Mouse (Mus musculus): Measurements from ENCODE around the gene Spef1. TPM values are rescaled to one million over a fixed set of nuclear protein-coding genes. Genes with fewer than 3 reads are reported as not detected.

Gene Spef1
- polyA plus RNA-seq, 1 experiment from 2014 or later, result 2.4 TPM

DNA sequence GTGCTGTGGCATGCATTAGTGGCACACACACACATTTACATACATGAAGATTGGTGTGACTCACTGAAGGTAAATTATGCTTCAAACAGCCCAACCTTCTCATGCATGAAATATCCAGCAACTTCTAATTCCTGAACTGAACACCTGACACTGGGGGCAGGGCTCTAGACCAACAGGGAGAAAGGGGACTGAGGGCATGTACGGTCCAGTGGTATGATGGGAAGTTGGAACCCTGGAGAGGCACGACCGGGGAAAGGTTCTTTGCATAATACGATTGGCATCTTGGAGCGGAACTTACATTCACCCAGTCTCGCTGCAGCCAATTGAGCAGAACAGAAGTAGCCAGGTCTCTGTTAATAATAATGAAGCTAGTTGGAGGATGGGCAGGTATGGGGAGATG is 38.1 kb upstream of the Spef1 start:
- no peaks in the 10 kb centered on the region; the same call in 1 of the 2 replicates for H3K9me3 ChIP-seq (ENCODE audit: control insufficient read depth, low read length)
- H3K4me1 ChIP-seq (ENCODE audit: control insufficient read depth in 2 of 2, insufficient read depth in 2 of 2, low read length in 2 of 2), result peaks cover 2 to 9% of the 10 kb centered on the region in 2 experiments; a peak in 1 of 4 replicates
- WGBS, result 75% methylated on average over 6 of the region's 6 CpGs
- no peak overlapping the region for H3K4me2 ChIP-seq (ENCODE audit: low read length)
- H3K36me3 ChIP-seq (ENCODE audit: control insufficient read depth, insufficient read depth, low read length), result no peaks in the 10 kb centered on the region
- ATAC-seq (ENCODE audit: insufficient number of reproducible peaks, insufficient read depth, low FRiP score, low read depth), result no peak
- H3K9ac ChIP-seq (ENCODE audit: low read length), result no peak overlapping the region
- no peak overlapping the region for H3K4me3 ChIP-seq (ENCODE audit: control insufficient read depth in 1 of 2, insufficient read depth in 1 of 2, low read depth in 1 of 2, low read length in 2 of 2)
- no peak overlapping the region for H3K27ac ChIP-seq (replicated peaks in 1 of 2; ENCODE audit: control insufficient read depth in 1 of 2, insufficient read depth in 1 of 2, low read depth in 2 of 2, low read length in 2 of 2)
- no peaks in the 10 kb centered on the region for H3K27me3 ChIP-seq (ENCODE audit: control insufficient read depth, insufficient read depth, low read length)

DNA sequence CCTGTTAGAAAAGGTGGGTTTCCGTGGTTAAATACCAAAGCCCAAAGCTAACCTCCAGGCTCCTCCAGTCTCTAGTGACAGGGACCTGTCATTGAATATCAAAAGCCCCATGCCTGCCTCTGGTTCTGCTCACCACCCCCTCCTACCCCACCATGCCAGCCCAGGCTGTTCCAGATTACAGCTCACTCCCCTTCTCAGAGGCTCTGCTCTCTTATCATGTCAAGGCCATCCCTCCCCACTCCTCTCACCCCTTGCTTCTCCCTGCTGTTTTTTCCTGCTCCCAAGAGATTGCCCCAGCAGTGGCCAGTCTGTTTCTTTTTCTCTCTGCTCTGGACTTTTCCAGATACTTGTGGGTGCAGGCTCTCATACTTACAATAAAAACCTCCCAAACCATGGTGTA is 36.5 kb upstream of the Spef1 start:
- Histone ChIP-seq H3K36me3 (ENCODE audit: control insufficient read depth, insufficient read depth, low read length) (no peaks in the 10 kb centered on the region), H3K4me1 (ENCODE audit: control insufficient read depth in 2 of 2, insufficient read depth in 2 of 2, low read length in 2 of 2) (peaks cover 2 to 9% of the 10 kb centered on the region in 2 experiments; a peak in 1 of 4 replicates), H3K27me3 (ENCODE audit: control insufficient read depth, insufficient read depth, low read length) (no peaks in the 10 kb centered on the region), H3K9ac (ENCODE audit: low read length) (no peak overlapping the region), H3K27ac (replicated peaks in 1 of 2; ENCODE audit: control insufficient read depth in 1 of 2, insufficient read depth in 1 of 2, low read depth in 2 of 2, low read length in 2 of 2) (no peak overlapping the region), H3K4me2 (ENCODE audit: low read length) (no peak overlapping the region), H3K4me3 (ENCODE audit: control insufficient read depth in 1 of 2, insufficient read depth in 1 of 2, low read depth in 1 of 2, low read length in 2 of 2) (no peak overlapping the region), H3K9me3 (ENCODE audit: control insufficient read depth, low read length) (no peaks in the 10 kb centered on the region; the same call in 1 of the 2 replicates)
- 60% methylated on average over 1 of the region's 1 CpGs for WGBS
- ATAC-seq (ENCODE audit: insufficient number of reproducible peaks, insufficient read depth, low FRiP score, low read depth), result no peak

DNA sequence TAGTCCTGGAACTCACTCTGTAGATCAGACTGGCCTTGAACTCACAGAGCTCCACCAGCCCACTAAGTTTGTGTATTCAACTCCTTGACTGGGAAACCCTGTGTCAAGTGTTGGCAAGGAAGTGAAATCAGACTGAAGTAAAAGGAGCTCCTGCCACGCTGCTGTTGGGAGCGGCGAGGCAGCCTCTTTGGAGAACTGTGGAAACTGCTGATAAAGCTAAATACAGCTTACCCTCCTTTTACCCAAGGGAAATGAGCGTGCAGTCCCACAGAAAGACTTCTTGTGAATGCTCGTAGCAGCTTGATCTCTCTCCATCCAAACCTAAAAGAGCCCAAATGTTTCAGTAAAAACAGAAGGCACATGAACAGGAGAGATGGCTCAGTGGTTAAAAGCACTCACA is 35.5 kb upstream of the Spef1 start:
- no peak for ATAC-seq (ENCODE audit: insufficient number of reproducible peaks, insufficient read depth, low FRiP score, low read depth)
- Histone ChIP-seq H3K36me3 (ENCODE audit: control insufficient read depth, insufficient read depth, low read length) (no peaks in the 10 kb centered on the region), H3K27me3 (ENCODE audit: control insufficient read depth, insufficient read depth, low read length) (no peaks in the 10 kb centered on the region), H3K4me3 (ENCODE audit: control insufficient read depth in 1 of 2, insufficient read depth in 1 of 2, low read depth in 1 of 2, low read length in 2 of 2) (no peak overlapping the region), H3K9ac (ENCODE audit: low read length) (no peak overlapping the region), H3K27ac (replicated peaks in 1 of 2; ENCODE audit: control insufficient read depth in 1 of 2, insufficient read depth in 1 of 2, low read depth in 2 of 2, low read length in 2 of 2) (no peak overlapping the region), H3K4me2 (ENCODE audit: low read length) (no peak overlapping the region), H3K4me1 (ENCODE audit: control insufficient read depth in 2 of 2, insufficient read depth in 2 of 2, low read length in 2 of 2) (peaks cover 2 to 9% of the 10 kb centered on the region in 2 experiments; a peak in 1 of 4 replicates), H3K9me3 (ENCODE audit: control insufficient read depth, low read length) (no peaks in the 10 kb centered on the region; the same call in 1 of the 2 replicates)
- 15% methylated on average over 5 of the region's 5 CpGs for WGBS

DNA sequence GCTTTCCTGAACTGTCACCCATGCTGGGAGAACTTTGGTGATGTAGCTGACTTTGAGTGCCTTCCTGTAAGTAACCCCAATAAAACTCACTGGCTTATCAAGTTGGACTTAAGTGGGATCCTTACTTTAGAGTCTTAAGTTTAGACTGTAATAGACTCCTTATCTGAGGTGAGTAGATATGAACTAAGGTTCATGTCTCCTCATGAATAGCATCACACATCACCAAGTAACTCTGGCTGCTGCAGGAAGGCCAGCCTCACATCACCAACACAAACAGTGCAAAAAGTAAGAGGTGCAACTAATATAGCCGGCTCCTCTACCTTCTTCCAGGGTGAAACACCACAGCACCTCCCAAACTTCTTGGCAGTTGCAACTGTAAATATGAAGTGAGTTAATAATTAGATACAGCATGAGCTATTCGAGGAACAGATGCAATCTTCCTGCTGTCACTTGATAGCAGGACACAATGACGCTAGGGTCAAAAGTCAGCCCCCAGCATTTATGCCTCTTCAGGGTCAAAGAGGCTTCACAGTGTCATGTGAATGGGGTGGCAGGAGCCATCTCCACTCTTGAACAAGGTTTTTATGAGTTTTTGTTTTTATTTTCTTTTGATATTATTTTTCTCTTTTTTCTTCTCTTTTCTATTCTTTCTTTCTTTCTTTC is 34.9 kb upstream of the Spef1 start:
- no peak overlapping the region for H3K27ac ChIP-seq (replicated peaks in 1 of 2; ENCODE audit: control insufficient read depth in 1 of 2, insufficient read depth in 1 of 2, low read depth in 2 of 2, low read length in 2 of 2)
- H3K4me2 ChIP-seq (ENCODE audit: low read length), result no peak overlapping the region
- peaks cover 2 to 9% of the 10 kb centered on the region in 2 experiments; a peak in 1 of 4 replicates for H3K4me1 ChIP-seq (ENCODE audit: control insufficient read depth in 2 of 2, insufficient read depth in 2 of 2, low read length in 2 of 2)
- ATAC-seq (ENCODE audit: insufficient number of reproducible peaks, insufficient read depth, low FRiP score, low read depth), result no peak
- no peaks in the 10 kb centered on the region for H3K27me3 ChIP-seq (ENCODE audit: control insufficient read depth, insufficient read depth, low read length)
- no peaks in the 10 kb centered on the region for H3K36me3 ChIP-seq (ENCODE audit: control insufficient read depth, insufficient read depth, low read length)
- no peak overlapping the region for H3K4me3 ChIP-seq (ENCODE audit: control insufficient read depth in 1 of 2, insufficient read depth in 1 of 2, low read depth in 1 of 2, low read length in 2 of 2)
- 48% methylated on average over 3 of the region's 3 CpGs for WGBS
- no peaks in the 10 kb centered on the region; the same call in 1 of the 2 replicates for H3K9me3 ChIP-seq (ENCODE audit: control insufficient read depth, low read length)
- H3K9ac ChIP-seq (ENCODE audit: low read length), result no peak overlapping the region

DNA sequence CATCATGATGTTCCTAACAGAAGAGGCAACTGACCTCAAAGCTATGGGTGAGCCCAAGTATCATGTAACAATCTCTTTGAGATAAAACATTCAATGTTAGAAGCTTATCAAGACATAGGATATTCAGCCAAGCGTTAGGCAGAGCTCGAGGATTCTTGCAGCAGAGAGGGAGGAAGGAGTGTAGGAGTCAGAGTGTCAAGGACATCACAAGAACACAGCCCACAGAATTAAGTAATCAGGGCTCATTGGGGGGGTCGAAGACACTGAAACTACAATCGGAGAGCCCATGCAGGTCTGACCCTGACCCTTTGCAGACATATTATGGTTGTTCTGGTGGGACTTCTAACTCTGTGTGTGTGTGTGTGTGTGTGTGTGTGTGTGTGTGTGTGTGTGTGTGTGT is 32.9 kb upstream of the Spef1 start:
- 64% methylated on average over 4 of the region's 4 CpGs for WGBS
- no peak overlapping the region for H3K4me2 ChIP-seq (ENCODE audit: low read length)
- H3K27ac ChIP-seq (replicated peaks in 1 of 2; ENCODE audit: control insufficient read depth in 1 of 2, insufficient read depth in 1 of 2, low read depth in 2 of 2, low read length in 2 of 2), result no peak overlapping the region
- peaks cover 2 to 19% of the 10 kb centered on the region in 2 experiments; a peak in 1 of 4 replicates for H3K4me1 ChIP-seq (ENCODE audit: control insufficient read depth in 2 of 2, insufficient read depth in 2 of 2, low read length in 2 of 2)
- H3K4me3 ChIP-seq (ENCODE audit: control insufficient read depth in 1 of 2, insufficient read depth in 1 of 2, low read depth in 1 of 2, low read length in 2 of 2), result no peak overlapping the region
- ATAC-seq (ENCODE audit: insufficient number of reproducible peaks, insufficient read depth, low FRiP score, low read depth), result no peak
- no peaks in the 10 kb centered on the region for H3K27me3 ChIP-seq (ENCODE audit: control insufficient read depth, insufficient read depth, low read length)
- H3K9me3 ChIP-seq (ENCODE audit: control insufficient read depth, low read length), result no peaks in the 10 kb centered on the region; the same call in 1 of the 2 replicates
- H3K9ac ChIP-seq (ENCODE audit: low read length), result no peak overlapping the region
- H3K36me3 ChIP-seq (ENCODE audit: control insufficient read depth, insufficient read depth, low read length), result no peaks in the 10 kb centered on the region

DNA sequence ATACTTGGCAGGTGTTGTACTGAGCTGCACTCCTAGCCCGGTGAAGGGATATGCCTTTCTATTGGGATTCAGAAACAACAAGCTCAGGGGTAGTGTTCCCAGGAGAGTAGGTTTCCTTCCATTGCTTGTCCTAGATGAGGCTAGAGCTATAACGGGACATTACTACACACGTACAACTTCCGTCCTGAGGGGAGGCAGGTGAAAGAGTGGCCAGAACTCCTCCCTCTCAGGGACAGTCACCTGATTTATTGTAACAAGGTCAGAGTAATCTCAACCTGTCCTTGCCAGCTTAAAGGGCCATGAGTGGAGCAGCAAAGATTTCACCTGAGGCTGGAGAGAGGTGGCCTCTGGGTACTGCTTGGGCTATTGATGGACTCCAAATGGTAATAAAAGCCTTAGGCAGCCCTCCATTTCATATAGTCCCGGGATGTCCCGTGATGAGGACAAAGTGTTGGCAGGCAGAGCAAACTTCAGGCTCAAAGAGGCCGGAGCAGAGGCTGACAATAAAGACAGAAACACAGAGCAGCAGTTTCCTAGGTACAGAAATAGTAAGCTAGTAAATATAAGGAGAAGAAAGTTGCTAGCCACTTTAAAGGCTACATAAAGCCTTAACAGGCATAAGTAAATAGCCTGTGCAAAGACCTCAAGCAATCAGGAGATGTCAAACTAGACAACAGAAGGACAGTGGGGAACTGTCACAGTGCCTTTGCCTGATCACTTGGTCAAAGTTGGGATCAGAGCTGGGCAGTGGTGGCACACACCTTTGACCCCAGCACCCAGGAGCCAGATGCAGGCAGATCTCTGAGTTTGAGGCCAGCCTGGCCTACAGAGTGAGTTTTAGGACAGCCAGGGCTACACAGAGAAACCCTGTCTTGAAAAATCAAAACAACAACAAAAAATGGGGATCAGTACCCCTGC is 29.1 kb upstream of the Spef1 start:
- no peaks in the 10 kb centered on the region for H3K9me3 ChIP-seq (ENCODE audit: control insufficient read depth, low read length)
- H3K4me1 ChIP-seq (ENCODE audit: control insufficient read depth in 2 of 2, insufficient read depth in 2 of 2, low read length in 2 of 2), result peaks cover 2 to 16% of the 10 kb centered on the region in 2 experiments; a peak in 2 of 4 replicates
- no peak overlapping the region for H3K9ac ChIP-seq (ENCODE audit: low read length)
- peaks cover 25% of the 10 kb centered on the region for H3K36me3 ChIP-seq (ENCODE audit: control insufficient read depth, insufficient read depth, low read length)
- WGBS, result 64% methylated on average over 7 of the region's 7 CpGs
- no peak for ATAC-seq (ENCODE audit: insufficient number of reproducible peaks, insufficient read depth, low FRiP score, low read depth)
- H3K4me2 ChIP-seq (ENCODE audit: low read length), result no peak overlapping the region
- no peak overlapping the region for H3K4me3 ChIP-seq (ENCODE audit: control insufficient read depth in 1 of 2, insufficient read depth in 1 of 2, low read depth in 1 of 2, low read length in 2 of 2)
- H3K27ac ChIP-seq (replicated peaks in 1 of 2; ENCODE audit: control insufficient read depth in 1 of 2, insufficient read depth in 1 of 2, low read depth in 2 of 2, low read length in 2 of 2), result 0 out of 4 replicates have a peak overlapping the region, but pooled peaks of 1 of the 2 experiments have one; percentile 1
- no peaks in the 10 kb centered on the region for H3K27me3 ChIP-seq (ENCODE audit: control insufficient read depth, insufficient read depth, low read length)

DNA sequence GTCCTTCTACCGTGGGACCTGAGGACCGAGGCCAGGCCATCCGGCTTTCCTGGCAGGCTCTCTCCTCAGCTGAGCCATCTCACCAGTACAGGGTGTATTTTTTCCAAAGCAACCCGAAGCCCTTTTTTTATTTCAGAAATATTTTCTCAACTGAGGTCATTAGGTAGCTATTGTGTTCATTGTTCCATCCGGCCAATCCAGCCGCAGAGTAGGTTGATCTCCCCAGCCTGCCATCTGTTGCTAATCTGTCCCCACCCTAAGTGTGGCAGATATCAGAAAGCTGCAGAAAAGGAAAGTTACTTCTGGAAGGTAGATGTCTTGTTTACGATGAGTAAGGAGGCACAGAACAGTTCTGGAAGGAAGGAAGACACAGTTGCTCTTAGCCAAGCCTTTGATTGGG is 26.7 kb upstream of the Spef1 start:
- WGBS, result 64% methylated on average over 7 of the region's 7 CpGs
- H3K9me3 ChIP-seq (ENCODE audit: control insufficient read depth, low read length), result no peaks in the 10 kb centered on the region
- H3K4me2 ChIP-seq (ENCODE audit: low read length), result no peak overlapping the region
- no peaks in the 10 kb centered on the region for H3K27me3 ChIP-seq (ENCODE audit: control insufficient read depth, insufficient read depth, low read length)
- H3K36me3 ChIP-seq (ENCODE audit: control insufficient read depth, insufficient read depth, low read length), result peaks cover 25% of the 10 kb centered on the region
- H3K4me3 ChIP-seq (ENCODE audit: control insufficient read depth in 1 of 2, insufficient read depth in 1 of 2, low read depth in 1 of 2, low read length in 2 of 2), result no peak overlapping the region
- H3K9ac ChIP-seq (ENCODE audit: low read length), result 0 out of 2 replicates have a peak overlapping the region, but pooled peaks have one; percentile 4
- no peak for ATAC-seq (ENCODE audit: insufficient number of reproducible peaks, insufficient read depth, low FRiP score, low read depth)
- H3K27ac ChIP-seq (replicated peaks in 1 of 2; ENCODE audit: control insufficient read depth in 1 of 2, insufficient read depth in 1 of 2, low read depth in 2 of 2, low read length in 2 of 2), result 0 out of 4 replicates have a peak overlapping the region, but pooled peaks have one; percentile 10 to 37
- peaks cover 7 to 26% of the 10 kb centered on the region in 2 experiments; a peak in 2 of 4 replicates for H3K4me1 ChIP-seq (ENCODE audit: control insufficient read depth in 2 of 2, insufficient read depth in 2 of 2, low read length in 2 of 2)
